Mouse (Mus musculus) kidney, postnatal 0 days (tissue): ENCODE data around the gene Ncapd2. TPM values are rescaled to one million over a fixed set of nuclear protein-coding genes. Genes with fewer than 3 reads are reported as not detected.

Source experiments
- ATAC-seq: fragments of 200-750 bp; cut with Nextera tagmentation; replicated peaks from 2 replicates; pipeline ENCODE4 v1.8.0; 2017; ENCODE audit warnings: low read depth, moderate number of reproducible peaks, moderate TSS enrichment, moderate library complexity; ENCODE audit not compliant: low FRiP score
- DNase-seq: peaks from one replicate; pipeline ENCODE4 v3.0.0-alpha.2; 2016; ENCODE audit warnings: low spot score
- H3K27ac ChIP-seq: fragments of 300-500 bp; sonication (generic); 2 replicates; pipeline ENCODE4 v1.5.1; 2014; ENCODE audit warnings: mild to moderate bottlenecking
- H3K27me3 ChIP-seq: fragments of 300-500 bp; sonication (generic); 2 replicates; pipeline ENCODE4 v1.6.1; 2014; ENCODE audit warnings: low read length, mixed read lengths; ENCODE audit not compliant: insufficient read depth
- H3K36me3 ChIP-seq: fragments of 300-500 bp; sonication (generic); 2 replicates; pipeline ENCODE4 v1.6.1; 2014; ENCODE audit warnings: low read length, mixed read lengths; ENCODE audit not compliant: insufficient read depth
- H3K4me1 ChIP-seq: fragments of 300-500 bp; sonication (generic); replicated peaks from 2 replicates; pipeline ENCODE4 v1.6.1; 2014; ENCODE audit warnings: antibody characterized with exemption, low read length, mixed read lengths; ENCODE audit not compliant: insufficient read depth
- H3K4me2 ChIP-seq: fragments of 300-500 bp; sonication (generic); 2 replicates; pipeline ENCODE4 v1.6.1; 2014; ENCODE audit warnings: mild to moderate bottlenecking, low read length, moderate library complexity, mixed read lengths
- H3K4me3 ChIP-seq: fragments of 300-500 bp; sonication (generic); replicated peaks from 2 replicates; pipeline ENCODE4 v1.5.1; 2014; ENCODE audit warnings: low read depth, low read length
- H3K9ac ChIP-seq: fragments of 300-500 bp; sonication (generic); 2 replicates; pipeline ENCODE4 v1.6.1; 2014; ENCODE audit warnings: low read depth, low read length
- H3K9me3 ChIP-seq: fragments of 300-500 bp; sonication (generic); replicated peaks from 2 replicates; pipeline ENCODE4 v1.6.1; 2016; ENCODE audit warnings: low read length, inconsistent platforms, mixed read lengths
- CTCF ChIP-seq: IDR thresholded peaks from 2 replicates; pipeline ENCODE4 v1.5.1; 2016; ENCODE audit warnings: antibody characterized with exemption, low read depth, mild to moderate bottlenecking, moderate library complexity
- WGBS: fragments of 180-500 bp; shearing (Covaris S2); extraction: QIAGEN DNeasy Blood & Tissue Kit; methylation state at CpG from one replicate; pipeline ENCODE4 v1.1.7; 2014; 5-methylcytosine and 5-hydroxymethylcytosine counted together
- polyA plus RNA-seq: library from polyadenylated mRNA; unstranded; fragments of >200 nt; fragmentation: Nextera tagmentation; extraction: Ambion mirVana; gene quantifications from 2 replicates; pipeline ENCODE4 v1.2.1, GENCODE M21; 2015

The Ncapd2 gene
- polyA plus RNA-seq, 1 experiment from 2014 or later, result 43.8 TPM

DNA sequence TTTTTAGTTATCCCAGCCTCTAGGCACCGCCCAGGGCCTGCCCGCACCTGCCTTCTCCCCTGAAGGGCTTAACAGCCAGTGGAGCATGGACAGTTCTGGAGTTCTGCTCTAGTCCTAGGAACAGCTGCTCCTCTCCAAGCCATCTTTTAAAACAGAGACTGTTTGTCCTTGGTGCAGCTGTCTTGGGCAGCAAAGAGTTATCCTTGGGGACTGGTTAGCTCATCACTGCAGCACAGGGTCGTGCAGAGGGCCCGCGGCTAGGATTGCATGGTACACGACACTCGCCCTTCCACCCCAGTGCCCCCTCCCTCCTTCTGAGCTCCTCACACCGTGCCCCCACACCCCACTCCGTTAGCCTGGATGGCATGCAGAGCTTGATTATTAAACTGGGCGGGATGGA, 44.2 kb downstream of the Ncapd2 start:
- Histone ChIP-seq H3K27ac (0 out of 2 replicates have a peak overlapping the region, but pooled peaks have one; percentile 19), H3K9me3 (no peaks in the 10 kb centered on the region), H3K9ac (0 out of 2 replicates have a peak overlapping the region, but pooled peaks have one; percentile 27), H3K4me2 (no peak overlapping the region), H3K4me1 (peaks cover 34% of the 10 kb centered on the region), H3K36me3 (no peaks in the 10 kb centered on the region; the same call in 1 of the 2 replicates), H3K27me3 (no peaks in the 10 kb centered on the region), H3K4me3 (no peak overlapping the region)
- DNase-seq (peak; percentile 32), ATAC-seq (no peak)
- 43% methylated on average over 10 of the region's 10 CpGs for WGBS
- TF ChIP-seq CTCF, result no peak

DNA sequence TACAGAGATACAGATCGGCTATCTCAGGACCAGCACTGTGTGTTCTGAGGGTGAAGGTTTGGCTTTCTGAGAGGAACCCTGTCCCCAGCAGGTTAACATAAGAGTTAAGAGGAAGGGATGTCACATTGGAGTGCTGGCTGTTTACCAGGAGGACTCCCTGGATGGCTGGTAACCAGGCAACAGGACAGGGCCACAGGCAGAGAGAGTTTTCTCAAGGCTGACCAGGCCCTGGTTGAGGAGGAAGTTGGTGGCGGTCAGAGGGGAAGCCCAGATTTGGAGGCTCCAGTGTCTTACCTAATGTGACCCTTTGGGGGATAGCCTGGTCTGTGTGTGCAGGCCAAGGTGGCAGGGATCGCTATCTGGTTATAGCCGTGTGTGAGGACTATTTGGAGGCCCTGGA, 44.7 kb downstream of the Ncapd2 start:
- Histone ChIP-seq H3K27ac (0 out of 2 replicates have a peak overlapping the region, but pooled peaks have one; percentile 19), H3K9ac (0 out of 2 replicates have a peak overlapping the region, but pooled peaks have one; percentile 23), H3K4me2 (peak overlapping the region; percentile 89; the same call in 1 of the 2 replicates)

DNA sequence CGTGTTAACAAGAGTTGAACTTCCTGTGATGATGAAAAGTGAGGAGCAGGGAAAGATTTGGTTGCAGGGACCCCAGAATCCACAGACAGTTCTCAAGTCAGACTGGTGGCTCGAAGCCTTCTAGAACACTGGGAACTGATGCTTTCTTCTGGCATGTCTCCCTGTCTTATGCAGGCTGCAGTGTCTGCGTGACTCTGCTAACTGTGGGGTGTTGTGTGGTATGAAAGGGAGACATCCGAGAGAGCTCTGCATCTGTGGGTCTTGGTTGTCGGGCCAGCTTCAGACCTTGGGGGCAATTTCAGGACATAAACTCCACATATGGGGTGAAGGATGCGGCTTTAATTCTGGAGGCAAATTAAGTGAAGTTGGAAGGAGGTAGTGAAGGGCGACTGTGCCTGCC, 45.4 kb downstream of the Ncapd2 start:
- Histone ChIP-seq H3K36me3 (peaks cover 6% of the 10 kb centered on the region), H3K27ac (no peak overlapping the region), H3K9me3 (no peaks in the 10 kb centered on the region), H3K4me2 (peak overlapping the region; percentile 89), H3K9ac (peak overlapping the region; percentile 23; the same call in 1 of the 2 replicates), H3K4me3 (peak overlapping the region; percentile 50), H3K4me1 (peaks cover 34% of the 10 kb centered on the region), H3K27me3 (no peaks in the 10 kb centered on the region)
- ATAC-seq, result no peak
- TF ChIP-seq CTCF, result no peak
- DNase-seq, result peak; percentile 6
- 43% methylated on average over 7 of the region's 7 CpGs for WGBS

More for the DNA sequence above, 44.7 kb downstream of the Ncapd2 start:
- ATAC-seq (no peak), DNase-seq (peak; percentile 29)
- Histone ChIP-seq H3K9me3 (no peaks in the 10 kb centered on the region), H3K36me3 (no peaks in the 10 kb centered on the region; the same call in 1 of the 2 replicates), H3K4me3 (no peak overlapping the region), H3K4me1 (peaks cover 34% of the 10 kb centered on the region), H3K27me3 (no peaks in the 10 kb centered on the region)
- WGBS, result 66% methylated on average over 4 of the region's 4 CpGs
- no peak for TF ChIP-seq CTCF

- TF ChIP-seq CTCF, result no peak
- H3K9ac ChIP-seq, result peak overlapping the region; percentile 68
- peak; percentile 35 for ATAC-seq
- peak overlapping the region; percentile 50 for H3K4me3 ChIP-seq
- H3K27me3 ChIP-seq, result no peaks in the 10 kb centered on the region
- H3K27ac ChIP-seq, result peak overlapping the region; percentile 81
- DNase-seq, result no peak
- 3% methylated on average over 30 of the region's 35 CpGs for WGBS
- peak overlapping the region; percentile 89 for H3K4me2 ChIP-seq
- no peaks in the 10 kb centered on the region for H3K9me3 ChIP-seq
- peaks cover 34% of the 10 kb centered on the region for H3K4me1 ChIP-seq
- peaks cover 13% of the 10 kb centered on the region for H3K36me3 ChIP-seq
Measured at GRCm38 (mm10) chr6:125145479-125145951, 46.0 kb downstream of the Ncapd2 start.

DNA sequence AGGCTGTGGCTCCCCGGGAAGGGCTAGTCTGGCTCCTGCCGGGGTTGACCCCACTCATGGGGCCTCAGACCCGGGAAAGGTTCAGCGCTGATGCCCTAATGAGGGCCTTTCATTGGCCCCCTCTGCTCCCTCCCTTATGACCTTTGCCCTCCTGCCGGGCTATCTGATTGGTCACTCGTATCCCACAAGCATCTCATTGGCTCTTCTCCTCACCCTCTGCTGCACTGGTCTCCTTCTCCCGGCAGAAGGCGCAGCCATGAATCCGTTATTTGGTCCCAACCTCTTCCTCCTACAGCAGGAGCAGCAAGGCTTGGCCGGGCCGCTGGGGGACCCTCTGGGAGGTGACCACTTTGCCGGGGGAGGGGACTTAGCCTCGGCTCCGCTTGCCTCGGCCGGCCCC, 46.5 kb downstream of the Ncapd2 start, which contains the start of gene Iffo1:
Iffo1 (plus strand) TSS at position 241 of the 400 bp plus-strand sequence.
- H3K4me2 ChIP-seq, result peak within 1 kb of the TSS; percentile 89
- H3K4me3 ChIP-seq, result peak within 1 kb of the TSS; percentile 50
- ATAC-seq (peak; percentile 87), DNase-seq (peak; percentile 98)
- peak within 1 kb of the TSS; percentile 68 for H3K9ac ChIP-seq
- H3K9me3 ChIP-seq, result no peaks in the 10 kb centered on the region
- H3K27me3 ChIP-seq, result no peaks in the 10 kb centered on the region
- H3K4me1 ChIP-seq, result peaks cover 34% of the 10 kb centered on the region
- H3K27ac ChIP-seq, result peak within 1 kb of the TSS; percentile 81
- 2% methylated on average over 16 of the region's 16 CpGs for whole genome bisulfite sequencing
- peaks cover 17% of the 10 kb centered on the region for H3K36me3 ChIP-seq
- peak; percentile 64 for TF ChIP-seq CTCF

DNA sequence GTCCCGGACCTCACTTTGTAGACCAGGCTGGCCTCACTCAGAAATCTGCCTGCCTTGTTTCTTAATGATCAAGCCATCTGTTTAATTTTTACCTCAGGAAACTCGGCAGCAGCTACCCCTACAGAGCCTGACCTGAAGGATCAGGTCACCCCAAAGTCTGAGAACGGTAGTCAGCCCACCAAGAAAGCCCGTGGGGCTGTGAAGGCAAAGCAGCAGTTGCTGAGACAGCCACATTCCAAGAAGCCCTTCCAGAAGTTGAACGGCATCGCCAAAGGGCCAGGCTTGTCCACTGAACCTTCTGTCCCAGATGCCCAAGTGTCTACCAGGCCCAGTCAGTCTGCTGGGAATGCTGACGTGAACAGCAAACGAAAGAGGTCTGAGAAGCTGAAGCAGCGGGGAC, 47.6 kb downstream of the Ncapd2 start:
- H3K27ac ChIP-seq, result no peak overlapping the region
- no peaks in the 10 kb centered on the region for H3K27me3 ChIP-seq
- WGBS, result 72% methylated on average over 9 of the region's 9 CpGs

More for the DNA sequence above, 47.6 kb downstream of the Ncapd2 start:
- ATAC-seq, result no peak
- no peaks in the 10 kb centered on the region for H3K9me3 ChIP-seq
- peaks cover 26% of the 10 kb centered on the region for H3K36me3 ChIP-seq
- no peak overlapping the region for H3K4me2 ChIP-seq
- DNase-seq, result no peak
- peaks cover 29% of the 10 kb centered on the region for H3K4me1 ChIP-seq
- no peak for TF ChIP-seq CTCF
- H3K4me3 ChIP-seq, result no peak overlapping the region
- no peak overlapping the region for H3K9ac ChIP-seq
